Mouse (Mus musculus): ENCODE data around the gene 1190002N15Rik. TPM values are rescaled to one million over a fixed set of nuclear protein-coding genes. Genes with fewer than 3 reads are reported as not detected.

1190002N15Rik gene
- total and polyA plus RNA-seq, 3 experiments, result 4.7 to 8.8 TPM; not detected in 1

- TF ChIP-seq CHD1 (IDR thresholded peaks at IDR 0.05; ENCODE audit: low read depth, low read length) (no peak), MYC (IDR thresholded peaks at IDR 0.05; ENCODE audit: low read depth, low read length) (no peak), MEF2A (IDR thresholded peaks at IDR 0.05; ENCODE audit: extremely low read depth, insufficient replicate concordance, low read depth, low read length, poor library complexity, severe bottlenecking) (no peak)
Observed at GRCm38 (mm10) chr9:94537051-94537917, 597 bp downstream of the 1190002N15Rik start (continued).

DNA sequence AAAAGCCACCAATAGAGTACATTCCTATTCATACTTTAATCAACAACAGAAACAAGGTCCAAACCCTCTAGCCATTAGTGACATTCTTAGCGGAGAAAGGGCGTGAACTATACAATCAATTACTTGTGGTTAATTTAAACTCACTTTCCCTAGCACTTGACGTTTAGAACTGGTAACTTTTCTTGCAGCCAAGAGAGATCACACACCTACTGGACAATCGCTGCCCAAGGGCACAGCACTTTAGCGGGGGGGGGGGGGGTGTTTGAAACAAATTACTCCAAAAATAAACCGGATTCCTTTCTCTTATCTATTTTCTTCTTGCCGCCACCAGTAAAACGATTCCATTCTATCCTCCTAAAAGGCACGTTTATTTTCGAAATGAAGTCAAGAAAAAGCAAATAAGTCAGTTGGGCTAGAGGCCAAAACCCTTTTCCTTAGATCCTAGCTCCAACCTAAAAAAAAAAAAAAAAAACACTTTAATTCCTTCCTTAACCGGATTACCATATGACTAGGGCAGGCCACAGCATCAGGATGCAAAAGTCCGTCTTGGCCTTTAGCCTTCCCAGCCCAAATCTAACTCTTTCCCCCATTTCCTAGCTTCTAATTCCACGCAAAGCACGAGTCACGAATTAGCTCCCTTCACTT, 1.5 kb downstream of the 1190002N15Rik start:
- no peaks in the 10 kb centered on the region for H3K9me3 ChIP-seq (replicated peaks; ENCODE audit: insufficient read depth, low read length)
- H3K4me1 ChIP-seq (ENCODE audit: control insufficient read depth in 1 of 2, insufficient read depth in 2 of 2, low read length in 2 of 2), result peaks cover 2 to 5% of the 10 kb centered on the region in 2 experiments; a peak in 3 of 4 replicates
- H3K27me3 ChIP-seq (ENCODE audit: control insufficient read depth in 1 of 2, insufficient read depth in 2 of 2, low read length in 2 of 2), result no peaks in the 10 kb centered on the region
- peak overlapping the region; percentile 82 for H3K9ac ChIP-seq (ENCODE audit: control insufficient read depth, low read depth, low read length, poor library complexity, severe bottlenecking)
- no peak overlapping the region for H3K27ac ChIP-seq (ENCODE audit: control insufficient read depth, low read depth, low read length)
- DNase-seq (ENCODE audit: low read depth, low spot score), result peak; percentile 26
- H3K79me2 ChIP-seq (ENCODE audit: control insufficient read depth, insufficient read depth, low read length, poor library complexity), result peaks cover 15% of the 10 kb centered on the region
- peak overlapping the region; percentile 69 to 90 for H3K4me3 ChIP-seq (ENCODE audit: control insufficient read depth in 1 of 2, insufficient read depth in 1 of 2, low read depth in 2 of 2, low read length in 2 of 2)
- no peak for TF ChIP-seq NELFE (IDR thresholded peaks at IDR 0.05; ENCODE audit: low read depth, low read length)
- TF ChIP-seq UBTF (IDR thresholded peaks at IDR 0.05; ENCODE audit: borderline replicate concordance, insufficient read depth, low read depth, low read length), result no peak
- no peak for TF ChIP-seq KAT2A (conservative IDR thresholded peaks at IDR 0.05; ENCODE audit: low read depth, low read length)
- no peak for TF ChIP-seq ETS1 (IDR thresholded peaks at IDR 0.05; ENCODE audit: low read depth, low read length)
- TF ChIP-seq MAFK (IDR thresholded peaks at IDR 0.05; ENCODE audit: borderline replicate concordance, low read depth, low read length), result no peak
- TF ChIP-seq JUND (IDR thresholded peaks at IDR 0.05; ENCODE audit: low read depth, low read length), result no peak
- TF ChIP-seq MEF2A (IDR thresholded peaks at IDR 0.05; ENCODE audit: extremely low read depth, insufficient replicate concordance, low read depth, low read length, poor library complexity, severe bottlenecking), result no peak
- TF ChIP-seq USF2 (IDR thresholded peaks at IDR 0.05; ENCODE audit: borderline replicate concordance in 1 of 2, insufficient read depth in 1 of 2, low read depth in 1 of 2, low read length in 2 of 2), result no peak
- no peak for TF ChIP-seq E2F4 (IDR thresholded peaks at IDR 0.05; ENCODE audit: borderline replicate concordance, low read depth, low read length)
- TF ChIP-seq MYB (IDR thresholded peaks at IDR 0.05; ENCODE audit: low read depth, low read length), result no peak
- no peak for TF ChIP-seq MAZ (IDR thresholded peaks at IDR 0.05; ENCODE audit: low read depth, low read length)
- no peak for TF ChIP-seq POLR2AphosphoS2 (IDR thresholded peaks at IDR 0.05; ENCODE audit: low read length)
- no peak for TF ChIP-seq MAX (IDR thresholded peaks at IDR 0.05; ENCODE audit: low read length)
- TF ChIP-seq NRF1 (IDR thresholded peaks at IDR 0.05; ENCODE audit: insufficient read depth, low read depth, low read length, poor library complexity, severe bottlenecking), result no peak
- no peak for TF ChIP-seq TBP (IDR thresholded peaks at IDR 0.05; ENCODE audit: low read depth, low read length)
- no peak for TF ChIP-seq ELF1 (IDR thresholded peaks at IDR 0.05; ENCODE audit: low read depth, low read length)
- TF ChIP-seq CHD1 (IDR thresholded peaks at IDR 0.05; ENCODE audit: low read depth, low read length), result no peak
- TF ChIP-seq CTCF (IDR thresholded peaks at IDR 0.05 in 2 of 3, conservative IDR thresholded peaks at IDR 0.05 in 1 of 3; ENCODE audit: control insufficient read depth in 1 of 3, insufficient read depth in 1 of 3, low read depth in 2 of 3, low read length in 3 of 3, poor library complexity in 1 of 3, severe bottlenecking in 1 of 3), result no peak
- TF ChIP-seq USF1 (IDR thresholded peaks at IDR 0.05; ENCODE audit: low read depth, low read length), result no peak
- no peak for TF ChIP-seq ZMIZ1 (IDR thresholded peaks at IDR 0.05; ENCODE audit: low read depth, low read length)
- peaks cover 0 to 15% of the 10 kb centered on the region in 2 experiments; a peak in 2 of 4 replicates for H3K36me3 ChIP-seq (ENCODE audit: control insufficient read depth in 1 of 2, insufficient read depth in 2 of 2, low read length in 2 of 2)

All from MEL (cell line).